Mouse (Mus musculus) heart, embryonic 12.5 days (tissue): ENCODE measurements around the gene D430041D05Rik. TPM values are rescaled to one million over a fixed set of nuclear protein-coding genes. Genes with fewer than 3 reads are reported as not detected.

Experiments
- ATAC-seq: fragments of 200-750 bp; cut with Nextera tagmentation; 2 replicates; pipeline ENCODE4 v1.8.0; 2017; ENCODE audit warnings: moderate TSS enrichment, moderate library complexity; ENCODE audit not compliant: insufficient number of reproducible peaks, low FRiP score
- H3K27ac ChIP-seq: fragments of 300-500 bp; sonication (generic); 2 replicates; pipeline ENCODE4 v1.5.1; 2016; ENCODE audit warnings: mild to moderate bottlenecking, moderate library complexity; ENCODE audit not compliant: poor library complexity, severe bottlenecking
- H3K27me3 ChIP-seq: fragments of 300-500 bp; sonication (generic); replicated peaks from 2 replicates; pipeline ENCODE4 v1.6.1; 2016; ENCODE audit warnings: mild to moderate bottlenecking, moderate library complexity
- H3K36me3 ChIP-seq: fragments of 300-500 bp; sonication (generic); 2 replicates; pipeline ENCODE4 v1.6.1; 2016; ENCODE audit warnings: mild to moderate bottlenecking, moderate library complexity
- H3K4me1 ChIP-seq: fragments of 300-500 bp; sonication (generic); replicated peaks from 2 replicates; pipeline ENCODE4 v1.6.1; 2016; ENCODE audit warnings: mild to moderate bottlenecking
- H3K4me2 ChIP-seq: fragments of 300-500 bp; sonication (generic); 2 replicates; pipeline ENCODE4 v1.6.1; 2016; ENCODE audit warnings: mild to moderate bottlenecking, moderate library complexity
- H3K4me3 ChIP-seq: fragments of 300-500 bp; sonication (generic); 2 replicates; pipeline ENCODE4 v1.5.1; 2016; ENCODE audit warnings: mild to moderate bottlenecking
- H3K9ac ChIP-seq: fragments of 300-500 bp; sonication (generic); 2 replicates; pipeline ENCODE4 v1.6.1; 2016; ENCODE audit warnings: mild to moderate bottlenecking, moderate library complexity
- H3K9me3 ChIP-seq: fragments of 300-500 bp; sonication (generic); replicated peaks from 2 replicates; pipeline ENCODE4 v1.6.1; 2016; ENCODE audit warnings: mild to moderate bottlenecking, moderate library complexity
- WGBS: fragments of 180-500 bp; shearing (Covaris S2); methylation state at CpG from one replicate; pipeline ENCODE4 v1.1.7; 2016; 5-methylcytosine and 5-hydroxymethylcytosine counted together
- polyA plus RNA-seq: library from polyadenylated mRNA; unstranded; fragments of >200 nt; fragmentation: Nextera tagmentation; extraction: Ambion mirVana; gene quantifications from 2 replicates; pipeline ENCODE4 v1.2.1, GENCODE M21; 2016

D430041D05Rik gene
- polyA plus RNA-seq, 1 experiment from 2014 or later = 0.04 TPM

DNA sequence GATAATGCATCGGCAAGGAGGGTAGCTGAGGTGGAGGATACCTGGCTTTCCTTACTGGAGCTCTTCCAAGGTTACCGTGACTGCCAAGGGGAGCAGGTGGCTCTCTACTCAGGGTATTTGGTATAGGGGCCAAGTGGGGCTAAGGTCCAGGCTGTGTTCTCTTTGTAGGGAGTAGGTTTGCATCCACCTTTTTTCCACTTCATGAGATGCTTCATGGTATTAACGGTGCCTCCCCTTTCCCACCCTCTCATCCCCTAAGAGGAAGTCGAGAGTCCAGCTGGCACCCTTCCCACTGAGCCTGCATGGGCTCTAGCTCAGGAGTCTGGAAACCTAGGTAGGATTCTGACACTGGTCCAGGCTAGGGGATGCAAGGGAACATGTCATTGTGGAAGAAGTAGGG is 257.5 kb downstream of the D430041D05Rik start:
- Histone ChIP-seq H3K4me1 (no peaks in the 10 kb centered on the region), H3K4me3 (no peak overlapping the region), H3K36me3 (no peaks in the 10 kb centered on the region), H3K27me3 (no peaks in the 10 kb centered on the region), H3K9ac (no peak overlapping the region), H3K27ac (no peak overlapping the region), H3K9me3 (no peaks in the 10 kb centered on the region), H3K4me2 (no peak overlapping the region)
- no peak for ATAC-seq
- 69% methylated on average over 4 of the region's 4 CpGs for WGBS

DNA sequence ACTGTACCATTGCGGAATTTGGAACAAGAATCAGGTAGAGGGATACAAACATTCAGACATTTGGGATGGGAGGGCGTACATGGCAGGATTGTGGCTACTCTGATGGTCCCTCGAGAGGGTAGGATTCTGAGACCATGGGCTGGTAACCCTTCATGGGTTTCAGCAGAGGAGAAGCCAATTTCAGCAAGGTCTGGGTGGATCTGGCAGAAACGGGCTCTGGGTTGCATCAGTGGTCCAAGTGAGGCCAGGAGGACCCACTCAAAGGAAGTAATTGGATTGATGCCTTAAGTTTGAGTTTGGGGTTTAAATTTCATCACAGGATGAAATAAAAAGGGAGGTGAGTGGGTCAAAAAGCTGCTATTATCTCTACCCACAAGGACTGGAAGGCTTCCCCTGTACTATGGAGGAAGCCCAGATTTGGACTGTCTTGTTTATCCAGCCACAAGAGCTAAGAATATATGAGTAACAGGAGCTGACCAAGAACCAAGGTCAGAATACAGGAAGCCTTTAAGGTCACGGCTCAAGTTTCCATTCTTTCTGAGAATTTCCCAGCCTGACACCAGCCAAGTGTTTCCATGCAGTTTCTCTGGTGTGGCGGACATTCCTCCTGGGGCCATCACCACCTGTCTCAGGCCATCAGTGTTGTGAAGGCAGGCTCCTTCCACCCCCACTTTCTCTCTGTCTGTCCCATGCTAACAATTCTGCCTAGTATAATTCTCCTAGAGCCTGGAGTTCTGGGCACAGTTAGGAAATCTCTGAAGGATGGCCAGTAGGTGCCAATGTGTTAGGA is 260.0 kb downstream of the D430041D05Rik start:
- 74% methylated on average over 6 of the region's 6 CpGs for WGBS

DNA sequence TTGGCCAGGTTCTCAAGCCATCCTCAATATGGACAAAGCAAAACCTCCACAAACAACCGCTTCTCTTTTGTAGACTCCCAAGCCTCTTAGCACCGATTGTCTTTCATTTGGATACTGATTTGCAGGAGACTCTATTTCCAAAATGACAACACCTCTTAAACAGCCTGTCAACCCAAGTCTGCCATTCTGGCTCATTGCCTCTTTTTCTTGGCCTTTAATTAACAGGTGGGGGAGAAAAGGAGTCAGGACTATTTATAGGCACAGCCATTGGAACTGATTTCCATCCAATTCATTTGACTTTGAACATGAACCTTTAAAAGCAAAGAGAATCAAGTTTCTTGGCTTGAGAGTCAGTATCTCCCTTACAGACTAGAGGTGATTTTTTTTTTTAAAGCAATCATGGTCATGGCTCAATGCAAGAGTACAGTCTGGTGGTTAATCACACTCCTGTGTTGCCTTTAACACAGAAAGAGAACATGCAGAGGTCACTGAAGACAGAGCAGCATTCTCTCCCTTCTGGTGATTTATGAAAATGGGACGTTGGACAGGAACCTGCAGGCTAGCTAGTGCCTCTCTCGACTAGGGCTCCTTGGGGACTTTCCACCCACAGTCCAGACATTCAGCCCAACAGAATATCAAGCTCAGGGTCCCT is 262.8 kb downstream of the D430041D05Rik start:
- no peaks in the 10 kb centered on the region for H3K9me3 ChIP-seq
- no peaks in the 10 kb centered on the region for H3K4me1 ChIP-seq
- no peak overlapping the region for H3K9ac ChIP-seq
- H3K36me3 ChIP-seq = no peaks in the 10 kb centered on the region
- H3K27ac ChIP-seq = no peak overlapping the region
- no peaks in the 10 kb centered on the region for H3K27me3 ChIP-seq
- WGBS = 66% methylated on average over 4 of the region's 4 CpGs
- no peak for ATAC-seq
- no peak overlapping the region for H3K4me2 ChIP-seq
- H3K4me3 ChIP-seq = no peak overlapping the region

More for the DNA sequence above, 260.0 kb downstream of the D430041D05Rik start:
- H3K9me3 ChIP-seq = no peaks in the 10 kb centered on the region
- peak; percentile 43; the same call in 1 of the 2 replicates for ATAC-seq
- no peak overlapping the region for H3K4me2 ChIP-seq
- no peaks in the 10 kb centered on the region for H3K27me3 ChIP-seq
- no peaks in the 10 kb centered on the region for H3K36me3 ChIP-seq
- H3K4me3 ChIP-seq = no peak overlapping the region
- no peak overlapping the region for H3K27ac ChIP-seq
- H3K4me1 ChIP-seq = no peaks in the 10 kb centered on the region
- no peak overlapping the region for H3K9ac ChIP-seq

DNA sequence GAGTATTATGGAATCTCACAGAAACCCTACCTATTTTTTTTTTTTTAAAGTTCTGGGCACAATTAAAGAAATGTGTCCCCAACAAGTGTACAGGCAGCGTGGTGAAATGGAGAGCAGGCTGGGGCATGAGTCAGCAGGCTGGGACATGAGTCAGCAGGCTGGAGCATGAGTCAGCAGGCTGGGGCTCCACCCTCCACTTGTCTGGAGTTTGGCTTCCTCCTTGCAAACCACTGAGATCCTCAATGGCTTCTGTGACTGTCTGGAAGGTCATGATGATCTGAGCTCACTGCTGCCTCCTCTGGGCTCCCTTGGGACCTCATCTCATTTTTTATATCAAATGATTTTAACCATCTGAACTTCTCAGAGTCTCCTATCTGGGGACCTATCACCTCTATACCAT is 264.8 kb downstream of the D430041D05Rik start:
- no peaks in the 10 kb centered on the region for H3K27me3 ChIP-seq
- no peaks in the 10 kb centered on the region for H3K4me1 ChIP-seq
- H3K36me3 ChIP-seq = no peaks in the 10 kb centered on the region
- no peaks in the 10 kb centered on the region for H3K9me3 ChIP-seq
- peak; percentile 81 for ATAC-seq
- H3K4me2 ChIP-seq = no peak overlapping the region
- 57% methylated on average over 1 of the region's 1 CpGs for WGBS
- no peak overlapping the region for H3K9ac ChIP-seq
- H3K4me3 ChIP-seq = no peak overlapping the region
- H3K27ac ChIP-seq = no peak overlapping the region

DNA sequence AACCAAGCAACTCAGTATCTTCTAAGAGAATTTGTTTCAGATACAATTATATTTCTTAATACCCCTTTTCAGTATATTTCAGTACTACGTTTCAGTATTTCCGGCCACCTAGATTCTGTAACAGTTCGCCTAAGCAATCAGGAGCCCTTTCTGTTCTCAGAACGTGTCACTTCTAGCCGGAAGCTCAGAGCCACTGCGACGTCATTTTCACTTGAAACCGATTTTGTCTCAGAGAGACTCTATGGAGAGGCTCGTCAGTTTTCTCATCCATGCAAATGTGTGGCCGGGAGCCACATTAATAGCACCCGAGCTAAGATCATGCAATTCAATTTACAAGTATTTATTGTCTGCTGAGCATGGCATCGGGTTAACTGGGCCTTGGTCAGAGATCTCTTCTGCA is 266.8 kb downstream of the D430041D05Rik start:
- whole genome bisulfite sequencing = 87% methylated on average over 12 of the region's 12 CpGs
- Histone ChIP-seq H3K27me3 (no peaks in the 10 kb centered on the region), H3K27ac (no peak overlapping the region), H3K36me3 (no peaks in the 10 kb centered on the region), H3K9ac (no peak overlapping the region), H3K4me2 (no peak overlapping the region), H3K4me1 (no peaks in the 10 kb centered on the region), H3K4me3 (no peak overlapping the region), H3K9me3 (no peaks in the 10 kb centered on the region)
- no peak for ATAC-seq

DNA sequence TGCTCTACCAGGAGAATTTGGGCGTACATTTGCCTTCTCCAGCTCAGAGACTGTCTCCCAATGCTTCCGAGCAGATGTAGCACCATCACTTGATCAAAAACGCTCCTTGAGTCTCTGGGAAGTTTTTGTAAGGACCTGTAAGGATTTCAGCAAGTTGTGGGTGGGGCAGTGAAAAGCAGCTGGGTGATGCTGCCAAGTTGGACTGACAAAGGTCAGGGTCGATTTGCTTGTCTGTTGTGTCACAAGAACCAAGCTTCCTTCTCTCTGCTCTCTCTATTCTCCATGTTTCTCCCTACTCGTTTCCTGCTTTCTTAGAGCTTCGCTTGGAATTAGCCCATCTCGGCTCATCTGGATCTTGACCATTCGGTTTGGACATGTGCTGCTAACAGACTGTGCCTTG is 268.7 kb downstream of the D430041D05Rik start:
- 89% methylated on average over 8 of the region's 8 CpGs for WGBS
- Histone ChIP-seq H3K27me3 (no peaks in the 10 kb centered on the region), H3K36me3 (no peaks in the 10 kb centered on the region), H3K27ac (no peak overlapping the region), H3K4me2 (no peak overlapping the region), H3K9ac (no peak overlapping the region), H3K4me1 (no peaks in the 10 kb centered on the region), H3K4me3 (no peak overlapping the region), H3K9me3 (no peaks in the 10 kb centered on the region)
- no peak for ATAC-seq

DNA sequence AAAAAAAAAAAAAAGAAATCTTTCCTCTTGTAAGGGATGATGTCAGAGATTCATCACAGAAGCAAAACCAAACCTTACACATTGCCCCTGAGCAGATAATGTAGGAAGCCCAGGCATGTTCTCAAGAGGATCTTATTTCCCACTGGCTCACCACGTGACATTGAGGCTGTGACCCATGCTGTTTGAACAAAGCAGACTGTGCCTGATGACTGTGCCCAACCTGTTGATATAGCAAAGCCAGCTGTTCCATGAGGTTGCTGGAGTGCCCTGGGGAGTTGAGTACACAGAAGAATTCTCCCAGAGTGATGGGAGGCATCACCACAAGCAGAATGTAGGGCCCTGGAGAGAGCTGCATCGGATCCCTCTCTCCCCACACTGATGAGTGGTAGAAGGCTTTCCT is 274.9 kb downstream of the D430041D05Rik start:
- H3K4me2 ChIP-seq = no peak overlapping the region
- H3K4me1 ChIP-seq = peaks cover 19% of the 10 kb centered on the region; the same call in 1 of the 2 replicates
- H3K4me3 ChIP-seq = no peak overlapping the region
- no peaks in the 10 kb centered on the region for H3K27me3 ChIP-seq
- 63% methylated on average over 2 of the region's 2 CpGs for WGBS
- H3K9ac ChIP-seq = no peak overlapping the region
- no peaks in the 10 kb centered on the region for H3K9me3 ChIP-seq
- H3K36me3 ChIP-seq = no peaks in the 10 kb centered on the region
- H3K27ac ChIP-seq = no peak overlapping the region
- no peak for ATAC-seq

DNA sequence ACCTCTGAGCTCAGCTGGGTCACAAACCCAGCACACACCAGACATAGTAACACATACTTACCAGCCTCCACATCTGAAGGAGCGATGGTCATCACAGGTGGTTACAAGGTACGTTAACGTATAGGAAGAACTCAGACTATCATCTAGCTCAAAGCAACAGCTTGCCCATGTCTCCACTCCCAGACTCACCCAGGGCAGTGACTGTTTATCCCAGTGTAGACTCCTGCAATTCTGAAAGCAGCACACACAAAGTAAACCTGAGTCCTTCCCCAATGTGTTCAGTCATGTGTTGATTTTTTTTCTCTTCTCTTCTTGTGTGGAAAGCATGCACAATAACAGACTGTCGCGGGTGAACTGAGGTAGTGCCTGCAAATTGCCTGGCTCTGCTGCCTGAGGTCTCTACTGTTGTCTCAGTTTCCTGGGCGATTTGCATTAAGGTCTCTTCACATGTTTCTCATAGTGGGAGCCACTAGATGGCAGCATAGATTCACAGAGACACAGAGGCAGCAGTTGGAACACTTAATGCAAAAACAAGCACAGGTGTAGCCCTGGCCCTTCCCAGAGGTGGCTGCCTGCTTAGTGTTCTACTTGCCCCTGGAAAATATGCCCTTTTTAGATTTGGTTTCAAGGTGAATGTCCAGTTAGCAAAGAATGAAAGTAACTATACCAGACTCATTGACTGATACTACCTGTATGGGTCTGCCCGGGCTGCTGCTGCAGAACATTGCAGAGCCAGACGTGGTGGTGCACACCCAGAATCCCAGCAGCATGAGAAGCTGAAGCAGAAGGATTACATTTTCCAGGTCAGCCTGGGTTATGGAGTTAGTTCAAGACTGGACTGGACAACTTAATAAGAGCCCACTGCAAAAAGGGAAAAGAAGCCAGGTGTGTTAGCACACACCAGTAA is 276.4 kb downstream of the D430041D05Rik start:
- Histone ChIP-seq H3K4me1 (peaks cover 31% of the 10 kb centered on the region), H3K4me2 (no peak overlapping the region), H3K36me3 (no peaks in the 10 kb centered on the region), H3K9ac (no peak overlapping the region), H3K27me3 (no peaks in the 10 kb centered on the region), H3K4me3 (no peak overlapping the region), H3K9me3 (no peaks in the 10 kb centered on the region), H3K27ac (no peak overlapping the region)
- no peak for ATAC-seq
- 44% methylated on average over 8 of the region's 8 CpGs for WGBS

DNA sequence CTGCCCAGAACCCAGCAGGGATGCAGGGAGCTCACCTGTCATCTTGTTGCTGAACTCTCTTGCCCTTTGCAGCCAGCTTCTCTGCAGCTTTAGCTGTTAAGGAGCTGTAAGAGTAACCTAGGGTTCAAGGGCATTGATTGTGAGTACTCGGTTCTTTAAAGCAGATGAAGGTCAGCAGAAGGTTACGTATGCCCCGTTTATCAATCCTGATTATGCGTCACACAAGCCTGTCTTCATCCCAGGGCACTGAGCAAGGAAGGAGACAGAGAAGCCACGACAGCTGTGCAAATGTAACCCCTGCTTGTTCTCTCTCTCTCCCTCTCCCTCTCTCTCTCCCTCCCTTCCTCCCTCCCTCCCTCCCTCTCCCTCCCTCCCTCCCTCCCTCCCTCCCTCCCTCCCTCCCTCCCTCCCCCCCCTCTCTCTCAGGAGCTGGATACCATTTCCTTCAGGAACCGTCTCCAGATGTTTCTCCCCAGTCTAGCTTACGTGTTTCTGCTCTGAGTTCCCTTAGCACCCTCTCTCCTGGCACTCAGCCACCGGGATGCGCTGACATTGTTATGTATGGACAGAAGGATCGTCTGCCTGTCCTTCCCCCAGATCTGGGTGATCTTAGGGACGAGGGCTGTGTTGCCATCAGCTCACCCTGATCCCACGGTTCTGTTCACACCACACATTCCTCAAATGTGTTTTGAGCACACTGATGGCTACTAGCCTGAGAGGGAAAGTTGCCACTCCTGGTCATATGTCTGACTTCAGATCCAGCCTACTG is 277.6 kb downstream of the D430041D05Rik start:
- Histone ChIP-seq H3K36me3 (no peaks in the 10 kb centered on the region), H3K4me3 (no peak overlapping the region), H3K9ac (no peak overlapping the region), H3K27ac (no peak overlapping the region), H3K9me3 (no peaks in the 10 kb centered on the region), H3K4me2 (no peak overlapping the region), H3K27me3 (no peaks in the 10 kb centered on the region), H3K4me1 (peaks cover 31% of the 10 kb centered on the region)
- ATAC-seq = no peak
- 23% methylated on average over 11 of the region's 12 CpGs for WGBS

DNA sequence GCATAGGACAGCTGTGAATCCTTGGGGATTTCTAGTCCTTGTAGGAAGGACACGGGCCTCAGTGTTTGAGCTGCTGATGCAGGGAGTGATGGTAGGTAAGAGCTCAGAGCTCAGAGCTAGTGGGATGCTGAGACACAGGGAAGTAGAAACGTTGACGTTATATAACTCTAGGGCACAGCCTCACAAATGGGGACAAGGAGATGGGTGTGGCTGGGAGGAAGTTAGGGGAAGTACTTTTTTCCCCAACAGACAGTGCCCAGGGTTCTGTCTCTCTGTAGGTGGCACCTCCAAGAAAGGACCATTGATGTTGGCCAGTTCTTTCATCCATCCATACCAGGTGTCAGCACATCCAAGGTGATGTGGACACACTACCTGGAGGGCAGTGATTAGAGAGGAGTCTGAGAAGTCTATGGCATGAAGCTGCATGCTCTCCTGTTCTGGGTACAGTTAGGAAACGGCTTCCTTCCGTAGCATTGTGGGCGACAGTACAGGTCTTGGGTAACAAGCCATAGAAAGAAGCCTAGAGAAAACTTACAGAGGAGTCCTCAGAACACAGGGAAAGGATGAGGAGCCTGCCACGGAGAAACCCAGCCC is 278.4 kb downstream of the D430041D05Rik start:
- ATAC-seq = no peak
- 68% methylated on average over 7 of the region's 7 CpGs for whole genome bisulfite sequencing

More for the DNA sequence above, 278.4 kb downstream of the D430041D05Rik start:
- peaks cover 31% of the 10 kb centered on the region for H3K4me1 ChIP-seq
- H3K27me3 ChIP-seq = no peaks in the 10 kb centered on the region
- no peak overlapping the region for H3K4me3 ChIP-seq
- no peak overlapping the region for H3K9ac ChIP-seq
- no peak overlapping the region for H3K27ac ChIP-seq
- no peaks in the 10 kb centered on the region for H3K9me3 ChIP-seq
- H3K4me2 ChIP-seq = no peak overlapping the region
- H3K36me3 ChIP-seq = no peaks in the 10 kb centered on the region
